Mouse (Mus musculus): ENCODE data around the gene Hsd11b2.

DNA sequence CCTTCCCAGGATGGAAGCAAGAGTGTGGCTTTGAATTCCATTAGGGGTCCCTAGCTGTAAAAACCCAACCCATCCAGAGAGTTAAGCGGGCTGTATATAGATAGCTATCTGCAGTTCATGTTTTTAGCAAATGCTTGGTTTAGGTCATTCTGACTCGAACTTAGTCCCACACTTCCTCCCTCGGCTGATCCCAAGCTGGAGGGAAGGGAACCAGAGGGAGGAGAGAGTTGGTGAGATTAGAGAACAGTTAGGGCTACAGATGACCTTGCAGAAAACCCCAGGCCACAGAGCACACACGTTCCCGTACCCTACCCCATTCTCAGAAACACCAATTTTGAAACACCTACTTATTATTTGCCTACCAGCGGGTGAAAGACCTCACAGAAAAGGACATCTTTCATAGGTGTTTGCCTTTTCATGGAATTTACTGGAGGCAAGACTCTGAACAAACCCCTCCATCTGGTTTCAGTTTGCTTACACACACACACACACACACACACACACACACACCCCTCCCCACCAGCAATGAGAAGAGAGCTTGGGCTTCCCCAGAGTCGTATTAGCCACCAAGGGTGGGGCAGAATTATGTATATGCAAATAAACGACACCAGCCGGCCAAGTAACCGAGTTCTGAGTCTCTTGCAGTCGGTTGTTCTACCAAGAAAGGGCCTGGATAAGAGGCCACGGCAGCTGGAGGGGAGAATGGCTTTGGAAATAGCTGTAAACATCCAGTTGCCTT, 8.4 kb upstream of the Hsd11b2 start:
- TF ChIP-seq CTCF (IDR thresholded peaks at IDR 0.05; ENCODE audit: low read depth) (no peak), EP300 (optimal IDR thresholded peaks at IDR 0.05) (no peak)
